Mouse (Mus musculus): ENCODE measurements around the gene Tha1. TPM values are rescaled to one million over a fixed set of nuclear protein-coding genes. Genes with fewer than 3 reads are reported as not detected.

Tha1 gene
- total and polyA plus RNA-seq, 3 experiments = not detected

GRCm38 (mm10) chr11:117832086-117832969 is 41.0 kb downstream of the Tha1 start:
- peaks cover 58% of the 10 kb centered on the region for H3K4me1 ChIP-seq (ENCODE audit: insufficient read depth, low read depth, low read length)
- ATAC-seq (ENCODE audit: extremely low read depth, insufficient number of reproducible peaks, low FRiP score, poor library complexity, severe bottlenecking) (peak; percentile 67), DNase-seq (ENCODE audit: low spot score) (peak; percentile 72)
- peaks cover 13% of the 10 kb centered on the region for H3K36me3 ChIP-seq (replicated peaks)
- no peaks in the 10 kb centered on the region for H3K27me3 ChIP-seq (ENCODE audit: insufficient read depth, low read length)
- H3K4me3 ChIP-seq (ENCODE audit: low read depth, low read length) = peak overlapping the region; percentile 70
- H3K9me3 ChIP-seq (replicated peaks) = no peaks in the 10 kb centered on the region
- TF ChIP-seq GATA1 (IDR thresholded peaks at IDR 0.05; ENCODE audit: borderline replicate concordance, low read length) = no peak
- TF ChIP-seq CTCF (IDR thresholded peaks at IDR 0.05; ENCODE audit: low read depth, low read length) = peak; percentile 80
- TF ChIP-seq TAL1 (conservative IDR thresholded peaks at IDR 0.05; ENCODE audit: low read depth, low read length) = no peak

- Histone ChIP-seq H3K9me3 (replicated peaks) (no peaks in the 10 kb centered on the region), H3K36me3 (replicated peaks) (peaks cover 10% of the 10 kb centered on the region), H3K4me3 (ENCODE audit: low read depth, low read length) (no peak overlapping the region), H3K4me1 (ENCODE audit: insufficient read depth, low read depth, low read length) (peaks cover 63% of the 10 kb centered on the region), H3K27me3 (ENCODE audit: insufficient read depth, low read length) (no peaks in the 10 kb centered on the region)
- no peak for DNase-seq (ENCODE audit: low spot score)
- ATAC-seq (ENCODE audit: extremely low read depth, insufficient number of reproducible peaks, low FRiP score, poor library complexity, severe bottlenecking) = no peak
- no peak for TF ChIP-seq CTCF (IDR thresholded peaks at IDR 0.05; ENCODE audit: low read depth, low read length)
- TF ChIP-seq TAL1 (conservative IDR thresholded peaks at IDR 0.05; ENCODE audit: low read depth, low read length) = no peak
- no peak for TF ChIP-seq GATA1 (IDR thresholded peaks at IDR 0.05; ENCODE audit: borderline replicate concordance, low read length)
- TF ChIP-seq POLR2AphosphoS5 (IDR thresholded peaks at IDR 0.05; ENCODE audit: insufficient replicate concordance, low read depth, low read length) = no peak
- no peak for TF ChIP-seq GATA2 (IDR thresholded peaks at IDR 0.05; ENCODE audit: borderline replicate concordance, low read depth, low read length)
Measured at GRCm38 (mm10) chr11:117830401-117830800, 42.9 kb downstream of the Tha1 start.

GRCm38 (mm10) chr11:117829671-117830215 is 43.5 kb downstream of the Tha1 start:
- no peak for DNase-seq (ENCODE audit: low spot score)
- Histone ChIP-seq H3K27me3 (ENCODE audit: insufficient read depth, low read length) (no peaks in the 10 kb centered on the region), H3K36me3 (replicated peaks) (peaks cover 9% of the 10 kb centered on the region), H3K9me3 (replicated peaks) (no peaks in the 10 kb centered on the region), H3K4me1 (ENCODE audit: insufficient read depth, low read depth, low read length) (peaks cover 69% of the 10 kb centered on the region), H3K4me3 (ENCODE audit: low read depth, low read length) (no peak overlapping the region)
- no peak for TF ChIP-seq TAL1 (conservative IDR thresholded peaks at IDR 0.05; ENCODE audit: low read depth, low read length)
- TF ChIP-seq CTCF (IDR thresholded peaks at IDR 0.05; ENCODE audit: low read depth, low read length) = no peak
- TF ChIP-seq GATA2 (IDR thresholded peaks at IDR 0.05; ENCODE audit: borderline replicate concordance, low read depth, low read length) = no peak
- no peak for TF ChIP-seq POLR2AphosphoS5 (IDR thresholded peaks at IDR 0.05; ENCODE audit: insufficient replicate concordance, low read depth, low read length)
- TF ChIP-seq GATA1 (IDR thresholded peaks at IDR 0.05; ENCODE audit: borderline replicate concordance, low read length) = no peak
- no peak for ATAC-seq (ENCODE audit: extremely low read depth, insufficient number of reproducible peaks, low FRiP score, poor library complexity, severe bottlenecking)

GRCm38 (mm10) chr11:117828888-117829604 is 44.2 kb downstream of the Tha1 start:
- DNase-seq (ENCODE audit: low spot score) (no peak), ATAC-seq (ENCODE audit: extremely low read depth, insufficient number of reproducible peaks, low FRiP score, poor library complexity, severe bottlenecking) (no peak)
- Histone ChIP-seq H3K4me1 (ENCODE audit: insufficient read depth, low read depth, low read length) (peaks cover 74% of the 10 kb centered on the region), H3K27me3 (ENCODE audit: insufficient read depth, low read length) (no peaks in the 10 kb centered on the region), H3K36me3 (replicated peaks) (peaks cover 14% of the 10 kb centered on the region), H3K9me3 (replicated peaks) (no peaks in the 10 kb centered on the region), H3K4me3 (ENCODE audit: low read depth, low read length) (no peak overlapping the region)
- TF ChIP-seq POLR2AphosphoS5 (IDR thresholded peaks at IDR 0.05; ENCODE audit: insufficient replicate concordance, low read depth, low read length) = no peak
- no peak for TF ChIP-seq TAL1 (conservative IDR thresholded peaks at IDR 0.05; ENCODE audit: low read depth, low read length)
- TF ChIP-seq CTCF (IDR thresholded peaks at IDR 0.05; ENCODE audit: low read depth, low read length) = no peak
- no peak for TF ChIP-seq GATA1 (IDR thresholded peaks at IDR 0.05; ENCODE audit: borderline replicate concordance, low read length)
- no peak for TF ChIP-seq GATA2 (IDR thresholded peaks at IDR 0.05; ENCODE audit: borderline replicate concordance, low read depth, low read length)

- no peak overlapping the region for H3K4me3 ChIP-seq (ENCODE audit: low read depth, low read length)
- no peak for TF ChIP-seq CTCF (IDR thresholded peaks at IDR 0.05; ENCODE audit: low read depth, low read length)
- no peak for TF ChIP-seq GATA1 (IDR thresholded peaks at IDR 0.05; ENCODE audit: borderline replicate concordance, low read length)
- no peak for TF ChIP-seq POLR2AphosphoS5 (IDR thresholded peaks at IDR 0.05; ENCODE audit: insufficient replicate concordance, low read depth, low read length)
- no peak for TF ChIP-seq TAL1 (conservative IDR thresholded peaks at IDR 0.05; ENCODE audit: low read depth, low read length)
- DNase-seq (ENCODE audit: low spot score) = peak; percentile 33
- H3K27me3 ChIP-seq (ENCODE audit: insufficient read depth, low read length) = no peaks in the 10 kb centered on the region
- H3K4me1 ChIP-seq (ENCODE audit: insufficient read depth, low read depth, low read length) = peaks cover 81% of the 10 kb centered on the region
- H3K36me3 ChIP-seq (replicated peaks) = peaks cover 21% of the 10 kb centered on the region
- H3K9me3 ChIP-seq (replicated peaks) = no peaks in the 10 kb centered on the region
- ATAC-seq (ENCODE audit: extremely low read depth, insufficient number of reproducible peaks, low FRiP score, poor library complexity, severe bottlenecking) = no peak
Measured at GRCm38 (mm10) chr11:117828149-117828887, 45.0 kb downstream of the Tha1 start.
